Mouse (Mus musculus) heart, adult 2 months (tissue): ENCODE results near the gene Sema4a. TPM values are rescaled to one million over a fixed set of nuclear protein-coding genes. Genes with fewer than 3 reads are reported as not detected.

Source experiments
- DNase-seq, 2 experiments: peaks; one replicate each; pipeline ENCODE4 v3.0.0; 2021
- H3K27ac ChIP-seq: fragments of 200-600 bp; 2 replicates; pipeline ENCODE4 v1.8.1; 2022
- H3K27me3 ChIP-seq: fragments of 200-500 bp; 2 replicates; pipeline ENCODE4 v1.6.1; 2012; ENCODE audit warnings: mild to moderate bottlenecking, low read length, inconsistent platforms, mixed read lengths; ENCODE audit not compliant: control insufficient read depth, insufficient read depth
- H3K36me3 ChIP-seq: fragments of 200-500 bp; 2 replicates; pipeline ENCODE4 v1.6.1; 2012; ENCODE audit warnings: low read length, inconsistent platforms; ENCODE audit not compliant: control insufficient read depth, insufficient read depth
- H3K4me1 ChIP-seq: fragments of 200-500 bp; 2 replicates; pipeline ENCODE4 v1.6.1; 2011; ENCODE audit warnings: low read length; ENCODE audit not compliant: control insufficient read depth, insufficient read depth
- H3K4me3 ChIP-seq: fragments of 200-600 bp; 2 replicates; pipeline ENCODE4 v1.8.1; 2022
- H3K79me2 ChIP-seq: fragments of 200-500 bp; replicated peaks from 2 replicates; pipeline ENCODE4 v1.6.1; 2012; ENCODE audit warnings: mild to moderate bottlenecking, inconsistent platforms, low read length, moderate library complexity, mixed read lengths; ENCODE audit not compliant: control insufficient read depth, insufficient read depth
- H3K9ac ChIP-seq: fragments of 200-500 bp; 2 replicates; pipeline ENCODE4 v1.6.1; 2012; ENCODE audit warnings: low read depth, mild to moderate bottlenecking, control low read depth, inconsistent platforms, low read length, mixed read lengths
- CTCF ChIP-seq: fragments of 200-600 bp; IDR thresholded peaks from 2 replicates; pipeline ENCODE4 v1.8.1; 2022; ENCODE audit warnings: antibody characterized with exemption, mild to moderate bottlenecking, moderate library complexity
- EP300 ChIP-seq: fragments of 200-500 bp; IDR thresholded peaks from 2 replicates; pipeline ENCODE4 v1.6.1; 2011; ENCODE audit warnings: low read depth, low read length, control low read depth; ENCODE audit not compliant: insufficient read depth
- POLR2A ChIP-seq: fragments of 200-500 bp; IDR thresholded peaks from 2 replicates; pipeline ENCODE4 v1.6.1; 2011; ENCODE audit warnings: mild to moderate bottlenecking, low read depth, low read length, control low read depth; ENCODE audit not compliant: insufficient read depth
- WGBS: fragments of 180-500 bp; shearing (Covaris S2); methylation state at CpG from one replicate; pipeline ENCODE4 v1.1.7; 2018; 5-methylcytosine and 5-hydroxymethylcytosine counted together
- intact Hi-C: fragments of 180-260 bp; cut with DNase I; formaldehyde crosslinking; loops from one replicate; pipeline ENCODE4 v1.15.1; 2025
- polyA plus RNA-seq: library from polyadenylated mRNA; depleted of rRNA; stranded (reverse); fragments of >200 nt; gene quantifications from 2 replicates; pipeline ENCODE4 v1.2.3, GENCODE M21; 2012
- total RNA-seq, 2 experiments: library from RNA; stranded (reverse); gene quantifications; 2 replicates each; pipeline ENCODE4 v1.2.3; 2021

The Sema4a gene
- total and polyA plus RNA-seq, 3 experiments: 3.2 to 9.5 (median 3.3) TPM

- Histone ChIP-seq H3K4me3 (no peak overlapping the region), H3K9ac (no peak overlapping the region), H3K79me2 (no peaks in the 10 kb centered on the region), H3K27me3 (no peaks in the 10 kb centered on the region), H3K27ac (no peak overlapping the region), H3K4me1 (peaks cover 2% of the 10 kb centered on the region; the same call in 1 of the 2 replicates), H3K36me3 (no peaks in the 10 kb centered on the region)
- no peak for DNase-seq
- intact Hi-C loops: loop anchor here (1.0 to 2.0 kb wide), 2 partner anchors 60 to 119 kb away; no protein-coding TSS in a partner anchor
- TF ChIP-seq EP300 (no peak), POLR2A (no peak)
- WGBS: 58% methylated on average over 7 of the region's 7 CpGs
Observed at GRCm38 (mm10) chr3:88407529-88407928, 53.5 kb downstream of the Sema4a start.

- no peaks in the 10 kb centered on the region for H3K27me3 ChIP-seq
- no peak overlapping the region for H3K27ac ChIP-seq
- intact Hi-C loops: loop anchor here (1.0 to 2.0 kb wide), 2 partner anchors 60 to 120 kb away; no protein-coding TSS in a partner anchor
- TF ChIP-seq POLR2A (no peak), CTCF (peak; percentile 95), EP300 (peak; percentile 91)
- no peak overlapping the region for H3K9ac ChIP-seq
- DNase-seq: peak; percentile 54 to 63
- no peaks in the 10 kb centered on the region for H3K36me3 ChIP-seq
- no peak overlapping the region for H3K4me3 ChIP-seq
- 0% methylated on average over 2 of the region's 2 CpGs for WGBS
- H3K79me2 ChIP-seq: no peaks in the 10 kb centered on the region
- H3K4me1 ChIP-seq: peaks cover 2% of the 10 kb centered on the region; the same call in 1 of the 2 replicates
Observed at GRCm38 (mm10) chr3:88407090-88407489, 53.9 kb downstream of the Sema4a start.

- no peak for DNase-seq
- Histone ChIP-seq H3K27ac (no peak overlapping the region), H3K36me3 (no peaks in the 10 kb centered on the region), H3K27me3 (no peaks in the 10 kb centered on the region), H3K9ac (no peak overlapping the region), H3K4me1 (no peaks in the 10 kb centered on the region), H3K79me2 (no peaks in the 10 kb centered on the region), H3K4me3 (no peak overlapping the region)
- WGBS: 84% methylated on average over 10 of the region's 10 CpGs
- TF ChIP-seq EP300: no peak
- intact Hi-C loops: loop anchor here (1.0 kb wide), 1 partner anchor 62 kb away; no protein-coding TSS in a partner anchor
Observed at GRCm38 (mm10) chr3:88403522-88404230, 57.3 kb downstream of the Sema4a start.

GRCm38 (mm10) chr3:88398666-88399065, 62.3 kb downstream of the Sema4a start:
- no peak overlapping the region for H3K27ac ChIP-seq
- H3K4me3 ChIP-seq: no peak overlapping the region
- 86% methylated on average over 2 of the region's 2 CpGs for WGBS
- H3K36me3 ChIP-seq: no peaks in the 10 kb centered on the region
- H3K79me2 ChIP-seq: no peaks in the 10 kb centered on the region
- intact Hi-C loops: no loop called here
- no peaks in the 10 kb centered on the region for H3K27me3 ChIP-seq
- TF ChIP-seq CTCF: no peak
- TF ChIP-seq EP300: no peak
- H3K9ac ChIP-seq: no peak overlapping the region
- H3K4me1 ChIP-seq: no peaks in the 10 kb centered on the region
- no peak for DNase-seq

- H3K9ac ChIP-seq: no peak overlapping the region
- 77% methylated on average over 8 of the region's 8 CpGs for WGBS
- intact Hi-C loops: no loop called here
- H3K27ac ChIP-seq: no peak overlapping the region
- no peaks in the 10 kb centered on the region for H3K36me3 ChIP-seq
- TF ChIP-seq CTCF: no peak
- no peak for TF ChIP-seq POLR2A
- TF ChIP-seq EP300: no peak
- no peak for DNase-seq
- no peaks in the 10 kb centered on the region for H3K4me1 ChIP-seq
- no peaks in the 10 kb centered on the region for H3K79me2 ChIP-seq
- no peak overlapping the region for H3K4me3 ChIP-seq
- no peaks in the 10 kb centered on the region for H3K27me3 ChIP-seq
Observed at GRCm38 (mm10) chr3:88395742-88396141, 65.2 kb downstream of the Sema4a start.

- intact Hi-C loops: no loop called here
- H3K79me2 ChIP-seq: no peaks in the 10 kb centered on the region
- no peak for DNase-seq
- H3K27me3 ChIP-seq: no peaks in the 10 kb centered on the region
- H3K4me3 ChIP-seq: no peak overlapping the region
- 97% methylated on average over 6 of the region's 6 CpGs for WGBS
- H3K27ac ChIP-seq: no peak overlapping the region
- no peak overlapping the region for H3K9ac ChIP-seq
- TF ChIP-seq CTCF: no peak
- no peak for TF ChIP-seq EP300
- TF ChIP-seq POLR2A: no peak
- no peaks in the 10 kb centered on the region for H3K4me1 ChIP-seq
- H3K36me3 ChIP-seq: no peaks in the 10 kb centered on the region
Observed at GRCm38 (mm10) chr3:88395288-88395687, 65.7 kb downstream of the Sema4a start.
